Mouse (Mus musculus) gastrocnemius, postnatal 25 days (tissue): ENCODE measurements around the gene Dnajc8. TPM values are rescaled to one million over a fixed set of nuclear protein-coding genes. Genes with fewer than 3 reads are reported as not detected.
"Not testable (repeated sequence)": the region's sequence is repeated elsewhere in the genome, so short reads cannot be mapped to it uniquely, and the experiment has no call there.

Experiments
- DNase-seq: peaks from one replicate; pipeline ENCODE4 v3.0.0; 2022
- total RNA-seq, 2 experiments: library from RNA; stranded (reverse); gene quantifications; 1 replicate in 1 of 2; 2 replicates in 1 of 2; pipeline ENCODE4 v1.2.3; 2021

Gene Dnajc8
- total RNA-seq, 2 experiments from 2014 or later: 43.5 to 44.5 TPM

- DNase-seq: no peak
Measured at GRCm38 (mm10) chr4:132567361-132567779, 32.0 kb downstream of the Dnajc8 start.

DNA sequence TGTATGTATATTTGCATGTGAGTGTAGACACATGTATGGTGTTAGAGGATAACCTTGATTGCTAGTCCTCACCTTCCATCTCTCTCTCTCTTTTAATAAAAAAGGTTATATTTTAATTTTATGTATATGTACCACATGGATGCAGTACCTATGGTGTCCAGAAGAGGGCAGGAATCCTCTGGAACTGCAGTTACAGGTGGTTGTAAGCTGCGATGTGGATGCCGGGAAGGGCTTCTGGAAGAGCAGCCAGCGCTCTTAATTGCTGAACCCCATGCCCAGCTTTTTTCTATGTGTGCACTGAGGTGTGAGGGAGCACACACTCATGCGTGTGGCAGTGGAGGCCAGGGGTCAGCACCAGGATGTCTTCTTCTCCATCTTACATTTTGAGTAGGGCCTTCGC is 33.8 kb downstream of the Dnajc8 start:
- no peak for DNase-seq

DNA sequence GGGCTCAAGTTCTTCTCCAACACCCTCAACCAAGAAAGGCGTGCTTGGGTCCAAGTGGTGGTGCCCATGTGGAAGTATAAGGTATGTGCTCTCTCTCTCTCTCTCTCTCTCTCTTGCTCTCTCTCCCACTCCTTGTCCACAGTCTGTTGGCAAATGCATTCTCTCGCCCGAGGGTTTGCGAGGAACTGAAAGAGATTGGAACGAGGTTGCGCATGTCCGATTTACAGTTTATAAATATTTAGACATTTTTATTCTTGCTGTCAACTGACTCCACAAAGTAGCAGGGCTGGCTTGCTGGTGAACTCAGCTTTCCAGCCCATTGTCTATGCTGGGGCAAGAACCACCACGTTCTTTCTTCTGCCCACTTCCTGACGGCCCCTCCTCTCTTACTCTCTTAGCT is 35.8 kb downstream of the Dnajc8 start:
- DNase-seq: no peak

DNA sequence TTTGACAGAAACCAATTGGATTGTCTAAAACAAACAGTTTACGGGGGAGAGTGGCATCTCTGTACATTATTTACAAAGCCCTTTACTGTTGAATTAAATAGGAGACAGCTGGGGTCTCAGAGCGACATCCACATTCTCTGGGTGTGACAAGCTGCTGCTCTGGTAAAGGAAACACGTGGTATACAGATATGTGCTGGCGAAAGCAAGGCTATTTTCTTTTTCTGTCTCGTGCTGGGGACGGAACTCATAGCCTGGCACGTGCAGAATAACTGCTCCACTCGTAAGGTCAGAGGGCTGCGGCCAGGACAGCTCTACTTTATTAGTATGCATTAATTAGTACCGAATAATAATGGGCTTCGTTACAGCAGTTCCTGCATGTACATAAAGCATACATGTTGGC is 38.0 kb downstream of the Dnajc8 start:
- no peak for DNase-seq

GRCm38 (mm10) chr4:132574809-132575347 is 39.5 kb downstream of the Dnajc8 start:
- DNase-seq: no peak

DNA sequence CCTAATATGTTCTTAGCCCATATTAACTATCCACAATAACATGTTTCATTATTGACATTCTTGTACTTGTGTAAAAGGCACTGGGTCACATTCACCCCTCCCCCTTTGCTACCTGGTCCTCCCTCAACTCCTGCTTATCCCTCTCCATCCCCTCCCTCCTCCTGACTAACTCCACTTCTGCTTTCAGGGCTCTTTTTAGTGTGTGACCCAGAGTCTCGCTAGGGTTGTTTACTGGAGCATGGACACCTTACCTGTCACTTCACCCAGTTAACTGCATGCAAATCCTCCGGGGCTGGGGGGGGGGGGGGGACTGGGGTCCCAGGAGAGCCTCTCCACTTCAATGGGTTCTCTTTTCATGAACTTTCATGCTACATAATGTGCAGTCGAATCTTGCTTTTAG is 48.4 kb downstream of the Dnajc8 start:
- no peak for DNase-seq

DNA sequence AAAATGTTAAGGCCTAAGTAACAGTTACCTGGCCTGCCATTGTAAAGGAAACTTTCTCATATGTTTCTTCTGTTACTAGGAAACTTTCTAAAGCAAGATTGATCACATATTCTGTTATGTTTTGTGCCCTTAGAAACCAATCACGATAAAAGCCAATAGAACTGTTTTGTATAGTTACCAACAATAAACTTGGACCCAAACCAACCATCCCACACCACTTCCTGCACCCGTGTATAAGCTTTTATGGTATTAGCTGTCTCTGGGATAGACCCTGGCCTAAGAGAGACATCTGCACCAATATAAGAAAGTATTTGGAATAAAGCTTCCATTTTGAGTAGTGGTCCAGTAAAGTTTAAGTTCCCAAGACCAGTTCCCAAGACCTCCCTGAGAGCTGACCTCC is 49.6 kb downstream of the Dnajc8 start:
- no peak for DNase-seq

DNA sequence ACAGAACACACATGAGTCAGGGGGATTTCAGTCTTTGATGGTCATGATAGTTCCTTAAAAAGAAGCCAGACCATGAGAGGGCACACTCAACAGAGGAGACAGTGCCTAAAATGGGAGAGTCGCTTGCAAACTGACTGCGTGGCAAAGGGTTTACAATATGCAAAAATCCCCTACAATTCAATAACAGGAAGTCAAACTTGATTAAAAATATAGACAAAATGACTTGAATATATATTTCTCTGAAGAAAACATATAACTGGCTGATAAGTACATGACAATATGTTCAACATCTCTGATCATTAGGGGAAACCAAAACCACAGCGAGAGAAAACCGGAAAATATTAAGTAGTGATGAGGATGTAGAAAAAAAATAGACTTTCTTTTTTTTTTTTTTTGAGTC is 50.9 kb downstream of the Dnajc8 start:
- no peak for DNase-seq

- DNase-seq: no peak
Measured at GRCm38 (mm10) chr4:132588512-132588911, 53.2 kb downstream of the Dnajc8 start.

DNA sequence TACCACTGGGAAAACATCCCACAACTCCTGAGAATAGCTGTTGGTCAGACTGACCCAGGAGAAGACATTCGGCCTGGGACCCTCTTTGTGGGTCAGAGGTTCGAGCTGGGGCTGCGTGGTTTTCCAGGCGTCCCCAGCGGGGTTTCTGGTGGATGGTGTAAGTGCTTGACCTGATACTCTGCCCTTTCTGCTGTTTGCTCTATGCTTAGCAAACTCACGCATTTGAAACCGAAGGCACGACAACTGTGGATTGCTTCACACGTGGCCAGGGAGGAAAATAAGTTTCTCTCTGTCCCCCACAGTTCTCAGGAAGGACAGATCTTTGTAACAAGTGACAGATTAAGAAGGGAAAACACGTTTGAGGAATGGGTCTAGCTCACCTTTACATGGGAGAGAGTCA is 55.3 kb downstream of the Dnajc8 start:
- no peak for DNase-seq

- DNase-seq: no peak
Measured at GRCm38 (mm10) chr4:132592958-132593357, 57.6 kb downstream of the Dnajc8 start.

- DNase-seq: no peak
Measured at GRCm38 (mm10) chr4:132594191-132594590, 58.8 kb downstream of the Dnajc8 start.

- no peak for DNase-seq
Measured at GRCm38 (mm10) chr4:132598861-132599260, 63.5 kb downstream of the Dnajc8 start.

DNA sequence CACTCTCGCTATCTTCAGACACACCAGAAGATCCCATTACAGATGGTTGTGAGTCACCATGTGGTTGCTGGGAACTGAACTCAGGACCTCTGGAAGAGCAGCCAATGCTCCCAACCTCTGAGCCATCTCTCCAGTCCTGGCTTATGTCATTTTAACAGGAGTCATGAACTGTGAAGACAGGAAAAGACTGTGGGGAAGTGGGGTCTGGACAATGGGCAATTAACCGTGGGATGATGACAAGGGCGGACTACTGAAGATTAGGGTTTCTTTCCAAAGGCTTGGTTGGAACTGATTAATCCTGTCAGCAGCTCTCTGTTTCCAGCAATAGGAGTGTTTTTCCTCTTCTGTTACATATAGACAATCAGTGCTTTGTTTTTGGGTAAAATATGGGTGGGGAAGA is 64.4 kb downstream of the Dnajc8 start:
- DNase-seq: no peak

- DNase-seq: no peak
Measured at GRCm38 (mm10) chr4:132600465-132600864, 65.1 kb downstream of the Dnajc8 start.

GRCm38 (mm10) chr4:132601242-132601641 is 65.9 kb downstream of the Dnajc8 start:
- DNase-seq: not testable (repeated sequence)

Other genes starting within 250 kb of the Dnajc8 start
- gene Rab42, start 232.2 kb upstream of the Dnajc8 start, total RNA-seq: under 1 TPM in 1 of 2 experiments, not detected in 1; 0.48 TPM
- 10 to 100 TPM in 1 of 2 experiments, 1 to 10 TPM in 1; 9.9 to 10.4 TPM for gene Trnau1ap, start 206.0 kb upstream of the Dnajc8 start, total RNA-seq
- 1 to 10 TPM; 6.5 to 6.6 TPM for gene Rcc1, start 181.9 kb upstream of the Dnajc8 start, total RNA-seq
- 10 to 100 TPM; 10.3 to 10.6 TPM for gene Phactr4, start 113.1 kb upstream of the Dnajc8 start, total RNA-seq
- 1 to 10 TPM; 2.6 to 4.3 TPM for gene Med18, start 71.6 kb upstream of the Dnajc8 start, total RNA-seq
- gene Sesn2, start 25.0 kb upstream of the Dnajc8 start, total RNA-seq: 1 to 10 TPM; 1.9 to 2.3 TPM
- gene Atpif1, start 1.9 kb upstream of the Dnajc8 start, total RNA-seq: 10 to 100 TPM; 46.3 to 58.5 TPM
- 1 to 10 TPM; 1.0 to 1.1 TPM for gene Ptafr, start 28.5 kb downstream of the Dnajc8 start, total RNA-seq
- 10 to 100 TPM; 11.1 to 11.5 TPM for gene Eya3, start 103.4 kb downstream of the Dnajc8 start, total RNA-seq
- gene Xkr8, start 197.0 kb downstream of the Dnajc8 start, total RNA-seq: 1 to 10 TPM; 1.0 to 1.4 TPM
- gene Smpdl3b, start 221.7 kb downstream of the Dnajc8 start, total RNA-seq: 1 to 10 TPM in 1 of 2 experiments, under 1 TPM in 1; 0.59 to 1.0 TPM
- 10 to 100 TPM; 11.2 to 12.4 TPM for gene Rpa2, start 232.8 kb downstream of the Dnajc8 start, total RNA-seq